Mouse (Mus musculus) limb, embryonic 14.5 days (tissue): Measurements from ENCODE around the gene Cbx5. TPM values are rescaled to one million over a fixed set of nuclear protein-coding genes. Genes with fewer than 3 reads are reported as not detected.
A peak's percentile ranks its signal among the peaks of the same experiment; 100 is the strongest.

Experiments used
- ATAC-seq: fragments of 200-750 bp; cut with Nextera tagmentation; 2 replicates; pipeline ENCODE4 v1.8.0; 2017; ENCODE audit warnings: low read depth, moderate number of reproducible peaks, moderate TSS enrichment; ENCODE audit not compliant: low FRiP score
- DNase-seq: peaks from one replicate; pipeline ENCODE4 v3.0.0-alpha.2; 2015; ENCODE audit warnings: low spot score
- H3K27ac ChIP-seq: fragments of 300-500 bp; sonication (generic); replicated peaks from 2 replicates; pipeline ENCODE4 v1.5.1; 2014; ENCODE audit warnings: low read depth, mild to moderate bottlenecking, low read length, moderate library complexity, mixed read lengths
- H3K27me3 ChIP-seq: fragments of 300-500 bp; sonication (generic); 2 replicates; pipeline ENCODE4 v1.6.1; 2014; ENCODE audit warnings: low read length, mixed read lengths; ENCODE audit not compliant: control insufficient read depth, insufficient read depth
- H3K36me3 ChIP-seq: fragments of 300-500 bp; sonication (generic); 2 replicates; pipeline ENCODE4 v1.6.1; 2014; ENCODE audit warnings: mild to moderate bottlenecking, low read length, moderate library complexity, mixed read lengths; ENCODE audit not compliant: control insufficient read depth, insufficient read depth
- H3K4me1 ChIP-seq: fragments of 300-500 bp; sonication (generic); 2 replicates; pipeline ENCODE4 v1.6.1; 2014; ENCODE audit warnings: antibody characterized with exemption, low read length, mixed read lengths; ENCODE audit not compliant: control insufficient read depth, insufficient read depth
- H3K4me2 ChIP-seq: fragments of 300-500 bp; sonication (generic); replicated peaks from 2 replicates; pipeline ENCODE4 v1.6.1; 2014; ENCODE audit warnings: low read depth, mild to moderate bottlenecking, low read length, moderate library complexity; ENCODE audit not compliant: severe bottlenecking
- H3K4me3 ChIP-seq: fragments of 300-500 bp; sonication (generic); replicated peaks from 2 replicates; pipeline ENCODE4 v1.5.1; 2014; ENCODE audit warnings: low read length
- H3K9ac ChIP-seq: fragments of 300-500 bp; sonication (generic); 2 replicates; pipeline ENCODE4 v1.6.1; 2014; ENCODE audit warnings: mild to moderate bottlenecking, low read depth, low read length, moderate library complexity; ENCODE audit not compliant: severe bottlenecking
- H3K9me3 ChIP-seq: fragments of 300-500 bp; sonication (generic); 2 replicates; pipeline ENCODE4 v1.6.1; 2016; ENCODE audit warnings: low read length; ENCODE audit not compliant: control insufficient read depth
- POLR2A ChIP-seq: fragments of 200-500 bp; IDR thresholded peaks from 2 replicates; pipeline ENCODE4 v1.8.0; 2012; ENCODE audit warnings: inconsistent platforms, mild to moderate bottlenecking, moderate library complexity, borderline replicate concordance; ENCODE audit not compliant: insufficient read depth, insufficient read length; ENCODE audit errors: extremely low read depth
- WGBS: fragments of 180-500 bp; shearing (Covaris S2); extraction: QIAGEN DNeasy Blood & Tissue Kit; methylation state at CpG from one replicate; pipeline ENCODE4 v1.1.7; 2014; 5-methylcytosine and 5-hydroxymethylcytosine counted together
- polyA plus RNA-seq, 2 experiments: library from polyadenylated mRNA; depleted of rRNA in 1 of 2; stranded (reverse) in 1 of 2; unstranded in 1 of 2; fragments of >200 nt; fragmentation: Nextera tagmentation in 1 of 2; extraction: Ambion mirVana in 1 of 2; gene quantifications; 2 replicates each; pipeline versions ENCODE4 v1.2.1 to v1.2.3; 2012 to 2014

Gene Cbx5
- polyA plus RNA-seq, 2 experiments, result 78.3 to 122 TPM

GRCm38 (mm10) chr15:103167786-103168185 lies 71.8 kb downstream of the Cbx5 start:
- WGBS, result 26% methylated on average over 3 of the region's 3 CpGs
- Histone ChIP-seq H3K27ac (no peak overlapping the region), H3K4me1 (peaks cover 12% of the 10 kb centered on the region)

GRCm38 (mm10) chr15:103167042-103167615 lies 72.5 kb downstream of the Cbx5 start, which contains the start of gene Smug1:
TSS of gene Smug1 (minus strand) at chr15:103167092.
- 28% methylated on average over 6 of the region's 6 CpGs for WGBS

More at GRCm38 (mm10) chr15:103167786-103168185, 71.8 kb downstream of the Cbx5 start:
- H3K27me3 ChIP-seq, result peaks cover 72% of the 10 kb centered on the region
- no peak for TF ChIP-seq POLR2A
- ATAC-seq (no peak), DNase-seq (no peak)
- no peak overlapping the region for H3K9ac ChIP-seq
- no peaks in the 10 kb centered on the region for H3K36me3 ChIP-seq
- no peaks in the 10 kb centered on the region for H3K9me3 ChIP-seq
- no peak overlapping the region for H3K4me2 ChIP-seq
- H3K4me3 ChIP-seq, result no peak overlapping the region

GRCm38 (mm10) chr15:103165924-103166323 lies 73.7 kb downstream of the Cbx5 start:
- TF ChIP-seq POLR2A, result no peak
- no peak for ATAC-seq
- H3K4me3 ChIP-seq, result no peak overlapping the region
- no peaks in the 10 kb centered on the region for H3K36me3 ChIP-seq
- no peak overlapping the region for H3K4me2 ChIP-seq
- H3K4me1 ChIP-seq, result peaks cover 18% of the 10 kb centered on the region
- no peaks in the 10 kb centered on the region for H3K9me3 ChIP-seq
- no peak overlapping the region for H3K9ac ChIP-seq
- WGBS, result 46% methylated on average over 5 of the region's 5 CpGs
- no peak overlapping the region for H3K27ac ChIP-seq
- H3K27me3 ChIP-seq, result peaks cover 54% of the 10 kb centered on the region
- DNase-seq, result no peak

More at GRCm38 (mm10) chr15:103167042-103167615, 72.5 kb downstream of the Cbx5 start, which contains the start of gene Smug1:
- no peak for TF ChIP-seq POLR2A
- Histone ChIP-seq H3K27me3 (peaks cover 66% of the 10 kb centered on the region), H3K4me2 (no peak within 1 kb of the TSS), H3K9me3 (no peaks in the 10 kb centered on the region), H3K27ac (no peak within 1 kb of the TSS), H3K4me3 (no peak within 1 kb of the TSS), H3K36me3 (no peaks in the 10 kb centered on the region), H3K9ac (no peak within 1 kb of the TSS), H3K4me1 (peaks cover 18% of the 10 kb centered on the region)
- ATAC-seq (no peak), DNase-seq (no peak)

GRCm38 (mm10) chr15:103165379-103165778 lies 74.2 kb downstream of the Cbx5 start:
- peaks cover 18% of the 10 kb centered on the region for H3K4me1 ChIP-seq
- no peak overlapping the region for H3K4me3 ChIP-seq
- H3K9ac ChIP-seq, result no peak overlapping the region
- no peaks in the 10 kb centered on the region for H3K36me3 ChIP-seq
- no peak overlapping the region for H3K27ac ChIP-seq
- no peak for TF ChIP-seq POLR2A
- under 1% methylated on average over 13 of the region's 13 CpGs for WGBS
- no peak overlapping the region for H3K4me2 ChIP-seq
- no peaks in the 10 kb centered on the region for H3K9me3 ChIP-seq
- H3K27me3 ChIP-seq, result peaks cover 48% of the 10 kb centered on the region
- DNase-seq, result peak; percentile 91
- ATAC-seq, result peak; percentile 39; the same call in 1 of the 2 replicates

GRCm38 (mm10) chr15:103163182-103163919 lies 76.3 kb downstream of the Cbx5 start:
- WGBS, result 8% methylated on average over 25 of the region's 25 CpGs
- Histone ChIP-seq H3K27me3 (peaks cover 28% of the 10 kb centered on the region), H3K4me3 (peak overlapping the region; percentile 60), H3K4me2 (peak overlapping the region; percentile 73), H3K4me1 (peaks cover 6% of the 10 kb centered on the region), H3K9ac (peak overlapping the region; percentile 58), H3K9me3 (no peaks in the 10 kb centered on the region), H3K36me3 (no peaks in the 10 kb centered on the region), H3K27ac (0 out of 2 replicates have a peak overlapping the region, but pooled peaks have one; percentile 19)
- peak; percentile 87 for ATAC-seq
- peak; percentile 98 for DNase-seq
- TF ChIP-seq POLR2A, result peak; percentile 76; the same call in 1 of the 2 replicates
